Mouse (Mus musculus): ENCODE measurements around the gene Tmem170.

GRCm38 (mm10) chr8:111815078-111815477 lies 61.5 kb downstream of the Tmem170 start:
- TF ChIP-seq GATA1 (IDR thresholded peaks at IDR 0.05; ENCODE audit: borderline replicate concordance, low read length), result no peak
- TF ChIP-seq FLI1 (IDR thresholded peaks at IDR 0.05; ENCODE audit: low read length), result no peak
